Mouse (Mus musculus) CH12.LX (cell line): ENCODE measurements around the gene Zfp300. TPM values are rescaled to one million over a fixed set of nuclear protein-coding genes. Genes with fewer than 3 reads are reported as not detected.

Experiments used
- DNase-seq: peaks from one replicate; pipeline ENCODE4 v3.0.0-alpha.2; 2013; ENCODE audit errors: extremely low read depth
- H3K27ac ChIP-seq: 2 replicates; pipeline ENCODE4 v1.5.1; 2012; ENCODE audit warnings: low read depth, mild to moderate bottlenecking, control low read depth, moderate library complexity; ENCODE audit not compliant: insufficient read depth
- H3K27me3 ChIP-seq: replicated peaks from 2 replicates; pipeline ENCODE3; 2012; ENCODE audit warnings: inconsistent platforms
- H3K36me3 ChIP-seq, 2 experiments: replicated peaks in 1 of 2; 2 replicates each; pipeline versions ENCODE3 to v1.6.1; 2012; ENCODE audit warnings: inconsistent platforms in 1 of 2, low read length in 1 of 2, mild to moderate bottlenecking in 1 of 2, mixed read lengths in 1 of 2, moderate library complexity in 1 of 2; ENCODE audit not compliant: control insufficient read depth in 1 of 2, insufficient read depth in 1 of 2
- H3K4me1 ChIP-seq, 2 experiments: 2 replicates each; pipeline ENCODE4 v1.6.1; 2012; ENCODE audit warnings: inconsistent platforms in 1 of 2, moderate library complexity in 1 of 2; ENCODE audit not compliant: insufficient read depth in 2 of 2, control insufficient read depth in 1 of 2
- H3K4me2 ChIP-seq: 2 replicates; pipeline ENCODE4 v1.6.1; 2012; ENCODE audit warnings: low read depth, mild to moderate bottlenecking, control low read depth; ENCODE audit not compliant: poor library complexity, insufficient read depth, severe bottlenecking
- H3K4me3 ChIP-seq, 3 experiments: fragments of 150-350 bp in 1 of 3; sonication (generic) in 1 of 3; replicated peaks in 1 of 3; 2 replicates each; pipeline versions ENCODE3 to v1.5.1; 2011 to 2012; ENCODE audit warnings: low read depth in 2 of 3, low read length in 2 of 3, mild to moderate bottlenecking in 2 of 3, moderate library complexity in 2 of 3, control low read depth in 1 of 3, improper control_type of control experiment in 1 of 3, inconsistent platforms in 1 of 3, mixed read lengths in 1 of 3; ENCODE audit not compliant: poor library complexity in 1 of 3
- H3K79me2 ChIP-seq: replicated peaks from 2 replicates; pipeline ENCODE4 v1.6.1; 2012; ENCODE audit warnings: mild to moderate bottlenecking, moderate library complexity; ENCODE audit not compliant: control insufficient read depth, poor library complexity, insufficient read depth, severe bottlenecking; ENCODE audit errors: extremely low read depth
- H3K9ac ChIP-seq: 2 replicates; pipeline ENCODE4 v1.6.1; 2012; ENCODE audit warnings: low read depth, mild to moderate bottlenecking, control low read depth, moderate library complexity; ENCODE audit not compliant: insufficient read depth
- H3K9me3 ChIP-seq: replicated peaks from 2 replicates; pipeline ENCODE3; 2012; ENCODE audit warnings: low read length, inconsistent platforms, mixed read lengths
- CHD1 ChIP-seq: IDR thresholded peaks from 2 replicates; pipeline ENCODE4 v1.6.1; 2012; ENCODE audit warnings: low read depth, low read length, improper control_type of control experiment, inconsistent platforms
- ELF1 ChIP-seq: IDR thresholded peaks from 2 replicates; pipeline ENCODE4 v1.6.1; 2014; ENCODE audit warnings: low read depth, mild to moderate bottlenecking, inconsistent platforms, low read length, improper control_type of control experiment
- HCFC1 ChIP-seq: IDR thresholded peaks from 2 replicates; pipeline ENCODE4 v1.6.1; 2012; ENCODE audit warnings: low read depth, mild to moderate bottlenecking, inconsistent platforms, low read length, improper control_type of control experiment
- JUN ChIP-seq: IDR thresholded peaks from 2 replicates; pipeline ENCODE4 v1.6.1; 2011; ENCODE audit warnings: low read depth, mild to moderate bottlenecking, low read length, improper control_type of control experiment, moderate library complexity; ENCODE audit not compliant: insufficient read depth
- MAX ChIP-seq: IDR thresholded peaks from 2 replicates; pipeline ENCODE4 v1.6.1; 2011; ENCODE audit warnings: low read length, improper control_type of control experiment
- MYC ChIP-seq: IDR thresholded peaks from 2 replicates; pipeline ENCODE4 v1.6.1; 2011; ENCODE audit warnings: low read depth, mild to moderate bottlenecking, improper control_type of control experiment, low read length
- NELFE ChIP-seq: IDR thresholded peaks from 2 replicates; pipeline ENCODE4 v1.6.1; 2011; ENCODE audit warnings: low read depth, low read length, improper control_type of control experiment
- NRF1 ChIP-seq: IDR thresholded peaks from 2 replicates; pipeline ENCODE4 v1.6.1; 2014; ENCODE audit warnings: low read depth, mild to moderate bottlenecking, inconsistent platforms, low read length, improper control_type of control experiment, moderate library complexity
- POLR2A ChIP-seq: IDR thresholded peaks from 2 replicates; pipeline ENCODE4 v1.6.1; 2011; ENCODE audit warnings: low read depth, mild to moderate bottlenecking, improper control_type of control experiment, low read length
- POLR2AphosphoS2 ChIP-seq: IDR thresholded peaks from 2 replicates; pipeline ENCODE4 v1.6.1; 2011; ENCODE audit warnings: low read depth, low read length, improper control_type of control experiment
- RAD21 ChIP-seq: IDR thresholded peaks from 2 replicates; pipeline ENCODE4 v1.6.1; 2011; ENCODE audit warnings: low read depth, mild to moderate bottlenecking, low read length, improper control_type of control experiment, moderate library complexity
- SIN3A ChIP-seq: IDR thresholded peaks from 2 replicates; pipeline ENCODE4 v1.6.1; 2012; ENCODE audit warnings: low read length, improper control_type of control experiment, inconsistent platforms
- TBP ChIP-seq: conservative IDR thresholded peaks from 2 replicates; pipeline ENCODE4 v1.6.1; 2011; ENCODE audit warnings: low read depth, low read length, improper control_type of control experiment
- TCF12 ChIP-seq: IDR thresholded peaks from 2 replicates; pipeline ENCODE4 v1.6.1; 2014; ENCODE audit warnings: low read depth, mild to moderate bottlenecking, inconsistent platforms, low read length, improper control_type of control experiment
- UBTF ChIP-seq: IDR thresholded peaks from 2 replicates; pipeline ENCODE4 v1.6.1; 2012; ENCODE audit warnings: low read depth, mild to moderate bottlenecking, inconsistent platforms, low read length, improper control_type of control experiment, moderate library complexity
- USF1 ChIP-seq: IDR thresholded peaks from 2 replicates; pipeline ENCODE4 v1.6.1; 2014; ENCODE audit warnings: low read depth, mild to moderate bottlenecking, inconsistent platforms, low read length, improper control_type of control experiment
- ZC3H11A ChIP-seq: IDR thresholded peaks from 2 replicates; pipeline ENCODE4 v1.6.1; 2012; ENCODE audit warnings: low read depth, mild to moderate bottlenecking, inconsistent platforms, low read length, improper control_type of control experiment
- ZNF384 ChIP-seq: IDR thresholded peaks from 2 replicates; pipeline ENCODE4 v1.6.1; 2012; ENCODE audit warnings: low read depth, low read length, improper control_type of control experiment, inconsistent platforms
- dilution Hi-C: fragments of 300-500 bp; cut with MboI; formaldehyde crosslinking; loops from 2 replicates; pipeline ENCODE4 v1.14.3; 2020; ENCODE audit warnings: low sequenced_read_pairs; ENCODE audit not compliant: extremely low pct_unique_long_range_greater_than_20kb, extremely low pct_ligation_motif_present
- in situ Hi-C: fragments of 300-500 bp; cut with MboI; formaldehyde crosslinking; loops from 3 replicates; pipeline ENCODE4 v1.14.3; 2019; ENCODE audit warnings: low sequenced_read_pairs, low pct_ligation_motif_present, low pct_unique_long_range_greater_than_20kb, mixed read lengths
- polyA plus RNA-seq: library from polyadenylated mRNA; unstranded; fragments of >175 nt; gene quantifications from 2 replicates; pipeline ENCODE4 v1.2.1, GENCODE M21; 2012; ENCODE audit warnings: low read depth; ENCODE audit not compliant: insufficient read length
- total RNA-seq, 2 experiments: library from RNA; depleted of rRNA; stranded (reverse); fragments of 300-350 nt in 1 of 2; fragments of >200 nt in 1 of 2; gene quantifications; 2 replicates each; pipeline ENCODE4 v1.2.3; 2012 to 2014

Gene Zfp300
- total and polyA plus RNA-seq, 3 experiments = 0.30 to 1.1 (median 0.51) TPM

GRCm38 (mm10) chrX:21062544-21062890 lies 26.8 kb downstream of the Zfp300 start:
- no peak for TF ChIP-seq RAD21
- no peak for TF ChIP-seq MAX
- TF ChIP-seq SIN3A = no peak
- no peak for TF ChIP-seq TCF12
- no peak for TF ChIP-seq CHD1
- TF ChIP-seq ZNF384 = no peak
- Histone ChIP-seq H3K4me3 (peak overlapping the region in 1 of 3 experiments; percentile 62), H3K27me3 (no peaks in the 10 kb centered on the region), H3K9me3 (no peaks in the 10 kb centered on the region), H3K4me1 (no peaks in the 10 kb centered on the region), H3K4me2 (no peak overlapping the region), H3K79me2 (0 out of 2 replicates have a peak, but pooled peaks cover 2% of the 10 kb centered on the region), H3K9ac (no peak overlapping the region), H3K36me3 (no peaks in the 10 kb centered on the region), H3K27ac (no peak overlapping the region)
- no peak for DNase-seq
- dilution Hi-C loops (no loop called here), in situ Hi-C loops (no loop called here)

GRCm38 (mm10) chrX:21061866-21062543 lies 27.3 kb downstream of the Zfp300 start, which contains the start of gene Zfp182:
Zfp182 (minus strand) TSS chrX:21062316.
- H3K27ac ChIP-seq = no peak within 1 kb of the TSS
- H3K9me3 ChIP-seq = no peaks in the 10 kb centered on the region
- 0 out of 2 replicates have a peak, but pooled peaks cover 2% of the 10 kb centered on the region for H3K79me2 ChIP-seq
- H3K4me1 ChIP-seq = no peaks in the 10 kb centered on the region
- dilution Hi-C loops = no loop called here
- peak within 1 kb of the TSS; percentile 61 to 67 (median 62) for H3K4me3 ChIP-seq
- H3K9ac ChIP-seq = peak within 1 kb of the TSS; percentile 50
- TF ChIP-seq UBTF (no peak), TCF12 (no peak), RAD21 (no peak), NELFE (no peak), ZNF384 (peak; percentile 70), MYC (no peak), ELF1 (peak; percentile 94), USF1 (no peak), JUN (no peak), POLR2AphosphoS2 (no peak), MAX (no peak), POLR2A (peak; percentile 54; the same call in 1 of the 2 replicates), SIN3A (0 out of 2 replicates have a peak, but pooled peaks have one; percentile 29), NRF1 (peak; percentile 89), TBP (peak; percentile 63; the same call in 1 of the 2 replicates), ZC3H11A (no peak), HCFC1 (peak; percentile 85)
- peak; percentile 86 for DNase-seq
- H3K4me2 ChIP-seq = peak within 1 kb of the TSS; percentile 36; the same call in 1 of the 2 replicates
- no peaks in the 10 kb centered on the region for H3K36me3 ChIP-seq
- in situ Hi-C loops = no loop called here
- no peaks in the 10 kb centered on the region for H3K27me3 ChIP-seq
